Mouse (Mus musculus) thymus, adult 18-20 months (tissue): Measurements from ENCODE around the gene Pxmp4.

Experiments
- DNase-seq, 2 experiments: peaks; one replicate each; pipeline ENCODE4 v3.0.0; 2022; ENCODE audit warnings: mixed read lengths in 2 of 2

Gene Pxmp4

DNA sequence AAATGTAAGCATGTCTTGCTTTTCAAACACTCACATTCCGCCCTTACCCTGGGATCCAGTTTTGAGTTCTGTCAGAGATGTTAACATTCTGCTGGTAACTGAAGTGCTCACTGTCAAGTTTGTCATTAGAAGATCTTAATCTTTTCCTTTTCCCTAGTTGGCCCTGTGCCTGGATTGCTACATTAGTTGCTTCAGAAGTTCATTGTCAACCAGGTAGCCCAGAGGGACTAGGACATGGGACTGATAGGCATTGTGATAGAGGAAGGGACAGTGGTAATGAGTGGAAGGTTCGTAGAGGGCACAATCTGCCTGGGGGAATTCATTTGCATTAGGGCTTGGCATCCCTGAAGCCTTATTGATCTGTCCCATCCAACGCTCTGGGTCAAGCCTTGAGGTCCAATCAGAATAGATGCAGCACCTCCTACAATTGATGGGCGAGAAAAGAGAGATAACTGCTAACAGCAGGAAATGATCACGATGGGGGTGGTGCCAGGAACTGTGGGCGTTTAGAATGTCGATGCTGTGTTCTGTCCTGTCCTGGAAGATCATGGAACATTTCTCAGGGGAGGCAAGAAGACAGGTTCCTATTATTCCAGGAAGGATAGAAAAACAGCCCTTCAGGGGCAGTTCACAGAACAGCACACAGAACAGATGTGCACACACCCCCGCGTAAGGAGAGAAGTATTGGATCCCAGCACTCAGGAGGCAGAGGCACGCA, 5.7 kb upstream of the Pxmp4 start:
- DNase-seq = no peak

DNA sequence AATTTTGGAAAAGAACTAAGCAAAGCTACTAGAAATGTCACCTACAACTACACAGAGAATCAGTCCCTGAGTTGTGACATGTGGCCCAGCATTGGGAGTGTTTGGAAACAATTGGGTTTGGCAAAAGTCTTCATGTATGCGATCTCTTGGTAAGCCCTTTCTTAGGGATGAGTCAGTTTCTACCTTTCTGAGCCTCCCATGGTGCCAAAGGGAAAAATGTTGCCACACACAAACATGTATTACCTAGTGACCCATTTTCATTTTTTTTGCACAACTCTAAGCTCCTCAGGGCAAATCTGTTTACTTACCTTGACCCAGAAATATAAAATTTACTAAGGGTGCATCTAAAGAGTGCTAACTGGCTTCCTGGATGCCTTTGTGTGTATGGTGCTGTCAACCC, 3.5 kb upstream of the Pxmp4 start:
- no peak for DNase-seq

DNA sequence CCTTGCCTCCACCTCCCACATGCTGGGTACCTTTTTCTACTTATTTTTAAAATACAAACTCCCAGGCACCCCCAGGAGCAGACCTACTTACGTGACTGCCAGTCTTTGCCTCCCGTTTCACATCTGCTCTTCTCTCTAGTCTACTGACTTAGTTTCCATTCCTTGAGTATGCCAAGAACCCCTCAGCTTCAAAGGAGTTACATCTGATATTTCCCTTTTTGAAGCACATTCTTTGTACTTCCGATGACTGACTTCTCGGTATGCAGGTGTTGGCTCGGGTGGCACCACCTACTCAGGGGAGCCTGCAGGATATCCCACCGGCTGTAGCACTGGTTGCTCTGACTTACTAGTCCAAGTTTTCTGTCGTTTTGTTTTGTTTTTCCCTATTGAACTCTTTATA, 648 bp upstream of the Pxmp4 start:
- peak; percentile 45 to 61 for DNase-seq

DNA sequence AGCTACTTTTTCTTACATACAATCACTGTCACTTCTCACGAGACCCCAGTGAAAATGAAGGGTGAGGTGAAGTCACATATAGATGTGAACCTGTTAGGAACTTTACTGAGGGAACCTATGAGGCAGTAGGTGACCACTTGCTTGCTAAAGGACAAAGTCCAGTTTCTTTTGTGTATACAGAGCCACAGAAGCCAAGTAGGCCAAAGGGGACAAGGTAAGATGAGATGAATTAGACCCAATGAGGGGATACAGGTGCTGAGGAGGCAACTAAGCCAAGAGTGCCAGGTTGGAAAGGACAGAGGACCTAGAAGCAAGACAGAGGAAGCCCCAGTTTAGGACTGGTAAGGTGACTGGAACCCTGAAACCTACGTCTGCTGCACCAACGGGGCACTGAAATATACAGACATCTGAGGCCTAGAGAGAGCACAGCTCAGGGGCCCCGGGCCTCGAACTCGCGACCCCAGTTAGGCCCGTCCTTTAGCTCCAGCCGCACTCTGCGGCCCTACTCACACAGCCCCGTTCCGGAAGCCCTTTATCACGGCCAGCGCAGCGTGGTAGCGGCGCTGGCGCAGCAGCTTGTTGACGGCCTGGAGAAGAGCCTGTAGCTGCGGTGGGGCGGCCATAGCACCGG, 386 bp downstream of the Pxmp4 start:
- DNase-seq = no peak

DNA sequence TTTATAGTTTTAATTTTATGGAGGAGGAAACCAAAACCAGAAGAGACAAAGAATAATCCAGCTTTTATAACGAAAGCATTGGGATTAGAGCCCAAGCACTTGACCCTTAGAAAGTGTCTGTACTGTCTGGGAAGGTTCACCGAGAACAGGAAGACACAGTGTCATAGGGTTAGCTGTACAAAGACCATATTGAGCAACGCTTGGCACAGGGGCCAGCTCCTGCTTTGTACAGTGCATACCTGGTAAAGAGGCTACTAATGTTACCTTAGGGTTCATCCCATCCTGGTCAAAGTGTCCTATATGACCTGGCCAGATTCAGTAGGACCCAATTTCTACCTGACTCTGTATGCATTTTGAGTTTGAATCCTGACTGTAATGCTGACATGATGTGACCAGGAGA, 2.2 kb downstream of the Pxmp4 start:
- no peak for DNase-seq

DNA sequence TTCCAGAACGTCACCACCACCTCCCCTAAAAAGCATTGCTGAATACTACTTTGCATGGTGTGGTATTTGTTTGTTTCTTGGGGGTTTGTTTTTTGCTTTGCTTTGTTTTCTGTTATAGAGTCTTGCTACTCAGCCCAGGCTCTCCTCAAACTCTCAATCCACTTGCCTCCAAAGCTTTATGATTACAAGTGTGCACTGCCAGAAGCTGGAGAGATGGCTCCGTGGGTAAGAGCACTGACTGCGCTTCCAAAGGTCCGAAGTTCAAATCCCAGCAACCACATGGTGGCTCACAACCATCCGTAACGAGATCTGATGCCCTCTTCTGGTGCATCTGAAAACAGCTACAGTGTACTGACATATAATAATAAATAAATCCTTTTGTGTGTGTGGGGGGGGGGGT, 2.9 kb downstream of the Pxmp4 start:
- no peak for DNase-seq

DNA sequence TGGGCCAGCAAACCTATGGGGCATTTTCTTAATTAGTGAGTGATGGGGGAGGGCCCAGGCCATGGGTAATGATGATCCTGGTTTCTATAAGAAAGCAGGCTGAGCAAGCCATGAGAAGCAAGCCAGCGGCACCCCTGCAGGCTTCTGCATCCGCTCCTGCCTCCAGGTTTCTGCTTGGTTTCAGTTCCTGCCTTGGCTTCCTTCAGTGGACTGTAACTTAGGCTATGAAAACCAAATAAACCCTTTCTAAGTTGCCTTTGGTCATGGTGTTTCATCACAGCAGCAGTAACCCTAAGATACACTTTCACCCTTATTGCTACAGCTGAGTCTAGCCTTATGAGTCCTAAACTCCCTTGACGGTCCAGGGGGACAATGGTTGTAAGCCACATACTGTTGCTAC, 6.1 kb downstream of the Pxmp4 start:
- DNase-seq = no peak

DNA sequence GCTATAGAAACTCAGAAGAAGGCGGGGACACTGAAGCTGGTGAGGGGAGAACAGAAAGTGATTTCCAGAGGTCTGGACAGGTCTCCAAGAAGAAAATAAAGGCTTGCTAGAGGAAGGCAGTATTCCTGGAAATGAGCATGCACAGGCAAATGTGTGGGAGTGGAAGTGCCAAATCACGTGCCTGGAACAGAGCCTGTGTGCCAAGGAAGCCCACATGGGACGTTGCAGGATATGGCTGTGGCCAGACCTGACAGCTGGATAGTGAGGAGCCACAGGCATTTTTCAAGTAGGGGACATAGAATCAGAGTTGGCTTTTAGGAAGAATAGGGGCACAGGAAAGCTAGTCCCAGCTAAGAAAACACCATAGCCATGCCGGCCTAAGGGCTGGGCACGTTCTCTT, 7.7 kb downstream of the Pxmp4 start:
- DNase-seq = no peak

DNA sequence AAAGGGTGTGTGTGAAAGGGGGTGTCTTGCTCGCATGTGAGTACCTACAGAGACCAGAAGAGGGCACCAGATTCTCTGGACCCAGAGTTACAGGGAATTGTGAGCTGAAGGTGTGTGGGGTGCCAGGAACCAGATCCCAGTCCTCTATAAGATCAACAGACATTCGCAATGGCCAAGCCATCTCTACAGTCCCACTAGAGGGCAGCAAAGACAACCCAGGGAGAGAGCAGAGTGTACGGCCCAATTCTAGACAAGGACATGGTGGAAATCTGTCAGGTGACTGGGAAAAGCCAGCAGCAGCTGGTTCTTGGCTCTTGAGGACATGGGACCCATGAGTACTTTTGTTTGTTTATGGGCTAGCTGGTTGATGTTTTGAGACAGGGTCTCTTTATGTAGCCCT, 10.5 kb downstream of the Pxmp4 start:
- peak in 1 of 2 experiments; percentile 50 for DNase-seq

DNA sequence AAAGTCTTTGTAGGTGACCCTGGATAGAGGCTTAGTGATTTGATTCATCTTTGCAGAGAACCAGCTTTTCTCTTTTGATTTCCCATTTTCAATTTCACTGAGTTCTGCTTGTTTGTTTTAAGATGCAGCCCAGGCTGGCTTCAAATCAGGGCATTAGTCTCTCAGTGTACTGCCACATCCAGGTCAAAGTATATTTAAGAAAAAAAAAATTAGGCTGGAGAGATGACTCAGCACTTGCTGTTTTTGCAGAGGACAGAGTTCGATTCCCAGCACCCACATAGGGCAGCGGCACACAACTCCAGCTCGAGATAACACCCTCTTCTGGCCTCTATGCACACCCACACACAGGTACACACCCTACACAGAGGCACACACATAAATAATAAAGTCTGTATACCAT, 12.3 kb downstream of the Pxmp4 start:
- DNase-seq = no peak

DNA sequence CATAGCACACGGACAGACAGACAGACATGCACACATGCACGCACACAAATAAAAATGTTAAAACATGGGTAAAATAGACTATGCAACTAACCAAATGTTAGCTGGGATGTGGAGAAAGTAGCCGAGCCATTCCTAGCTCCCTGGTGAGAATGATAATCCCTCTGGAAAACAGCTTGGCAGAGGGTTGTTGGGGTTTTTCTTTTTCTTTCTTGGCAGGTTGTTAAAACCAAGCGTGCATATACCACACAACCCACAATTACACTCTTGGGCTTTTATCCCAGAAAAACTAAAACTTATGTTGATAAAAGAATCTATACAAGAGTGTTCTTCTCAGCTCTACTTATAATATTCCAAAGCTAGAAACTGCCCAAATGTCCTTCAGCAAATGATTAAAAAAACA, 14.5 kb downstream of the Pxmp4 start:
- DNase-seq = no peak

DNA sequence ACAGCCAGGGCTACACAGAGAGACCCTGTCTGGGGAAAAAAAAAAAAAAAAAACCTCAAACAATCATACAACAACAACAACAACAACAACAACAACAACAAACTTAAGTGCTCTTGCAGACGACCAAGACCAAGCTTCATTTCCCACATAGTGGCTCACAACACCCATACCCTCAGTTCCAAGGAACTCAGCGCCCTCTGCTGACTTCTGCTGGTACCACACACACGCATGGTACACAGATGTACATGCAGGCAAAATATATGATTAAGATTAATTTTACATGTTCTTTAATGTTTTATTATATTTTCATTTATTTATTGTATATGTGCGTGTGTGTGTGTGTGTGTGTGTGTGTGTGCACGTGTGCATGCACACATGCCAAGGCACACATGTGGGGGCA, 17.1 kb downstream of the Pxmp4 start:
- peak in 1 of 2 experiments; percentile 28 for DNase-seq

DNA sequence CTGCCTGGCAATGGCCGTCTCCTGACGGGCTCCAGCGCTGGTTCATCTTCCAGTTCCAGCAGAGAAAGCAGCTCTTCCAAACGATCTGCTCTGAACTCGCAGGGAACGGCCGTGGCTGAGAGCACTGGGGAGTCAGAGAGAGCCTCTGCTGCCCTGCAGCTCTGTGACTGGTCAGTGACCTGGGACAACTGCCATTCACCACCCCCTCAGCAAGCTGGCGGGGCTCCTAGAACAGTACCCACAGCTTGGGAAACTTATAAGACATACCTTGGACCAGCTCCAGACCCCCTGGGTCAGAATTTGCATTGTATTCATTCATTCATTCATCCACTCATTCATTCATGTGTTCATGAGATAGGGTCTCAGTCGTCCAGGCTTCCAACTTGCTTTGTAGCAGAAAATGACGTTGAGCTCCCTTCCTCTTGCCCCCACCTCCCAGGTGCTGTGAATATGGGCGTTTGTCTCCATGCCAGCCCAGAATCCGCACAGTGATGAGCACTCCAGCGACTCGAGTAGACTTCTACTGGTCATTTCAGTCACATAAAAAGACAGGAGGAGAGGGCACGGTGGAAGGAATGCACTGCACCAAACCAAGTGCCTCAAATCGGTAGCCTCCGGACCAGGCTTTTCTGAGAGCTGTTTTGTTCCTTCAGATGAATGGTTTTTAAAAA, 18.4 kb downstream of the Pxmp4 start:
- no peak for DNase-seq

DNA sequence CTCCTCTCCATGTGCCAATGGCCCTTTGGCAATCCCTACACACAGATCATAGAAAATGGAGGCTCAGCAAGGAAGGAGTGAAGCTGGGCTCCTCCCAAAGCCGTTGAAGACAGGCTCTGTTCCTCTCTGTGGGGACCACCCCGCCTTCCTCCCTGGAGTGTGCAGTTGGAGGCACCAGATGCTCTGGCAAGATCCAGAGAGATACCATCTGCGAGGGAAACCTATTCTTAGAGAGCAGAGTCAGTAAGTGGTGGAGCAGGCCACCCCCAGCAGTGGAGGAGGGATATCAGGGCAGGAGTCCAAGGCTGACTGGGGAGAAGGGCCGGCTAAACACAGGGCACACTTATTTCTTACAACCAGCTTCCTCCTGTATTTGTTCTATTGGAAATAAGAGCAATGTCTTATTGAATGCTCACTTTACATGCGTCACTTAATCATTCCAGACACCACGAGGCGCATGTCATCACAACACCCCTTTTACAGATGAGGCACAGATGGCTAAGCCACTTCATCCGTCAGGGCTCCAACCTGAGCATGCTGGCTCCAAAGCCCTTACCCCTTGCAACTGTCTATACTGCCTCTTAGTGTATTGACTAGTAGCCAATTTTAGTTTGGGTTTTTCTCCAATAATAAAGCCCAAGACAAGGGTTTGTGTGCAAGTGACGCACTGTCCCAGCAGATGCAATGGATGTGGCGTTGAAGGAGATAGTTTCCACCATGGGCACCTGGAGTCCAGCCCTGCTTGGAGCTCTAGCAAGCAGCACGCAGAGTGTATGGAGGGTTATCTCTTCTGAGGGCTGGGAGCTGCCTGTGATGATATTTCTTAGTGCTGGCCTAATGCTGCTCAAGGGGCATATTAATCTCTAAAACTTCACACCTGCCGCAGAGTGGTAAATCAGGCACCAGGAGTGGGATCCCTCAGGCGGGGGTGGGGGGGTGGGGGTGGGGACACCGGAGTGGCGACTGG, 19.3 kb downstream of the Pxmp4 start:
- no peak for DNase-seq

DNA sequence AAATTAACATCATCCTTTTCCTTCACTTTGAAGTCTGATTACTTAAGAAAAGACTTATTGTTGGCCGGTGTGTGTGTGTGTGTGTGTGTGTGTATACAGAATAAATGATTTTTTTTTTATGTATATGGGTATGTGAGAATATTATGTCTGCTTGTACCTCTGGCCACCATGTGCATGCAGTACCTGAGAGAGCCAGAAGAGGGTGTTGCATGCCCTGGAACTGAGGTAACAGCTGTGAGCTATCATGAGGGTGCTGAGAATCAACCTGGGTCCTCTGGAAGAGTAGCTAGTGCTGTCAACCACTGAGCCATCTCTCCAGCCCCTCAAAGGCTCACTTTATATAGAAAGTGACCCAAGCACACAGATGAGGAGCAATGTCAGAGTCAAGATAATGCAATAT, 22.1 kb downstream of the Pxmp4 start:
- DNase-seq = no peak

DNA sequence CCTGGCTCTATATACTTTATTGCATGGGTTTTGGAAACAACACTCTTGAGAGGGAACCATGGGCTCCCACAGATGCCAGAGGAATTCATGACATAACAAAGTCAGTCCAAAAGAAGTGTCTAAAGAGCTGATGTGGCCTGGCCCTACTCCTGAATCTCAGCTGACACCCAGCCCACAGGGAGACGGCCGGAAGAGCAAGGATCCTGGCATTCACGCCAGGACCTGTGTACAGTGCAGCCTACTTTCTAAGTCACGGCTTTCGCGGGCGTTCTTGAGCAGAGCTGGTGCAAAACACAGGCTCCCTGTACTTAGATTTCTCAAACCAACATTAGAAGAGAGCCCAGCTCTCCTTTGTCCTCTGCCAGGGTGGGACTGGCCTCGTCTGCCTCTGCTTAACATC, 22.9 kb downstream of the Pxmp4 start:
- no peak for DNase-seq

DNA sequence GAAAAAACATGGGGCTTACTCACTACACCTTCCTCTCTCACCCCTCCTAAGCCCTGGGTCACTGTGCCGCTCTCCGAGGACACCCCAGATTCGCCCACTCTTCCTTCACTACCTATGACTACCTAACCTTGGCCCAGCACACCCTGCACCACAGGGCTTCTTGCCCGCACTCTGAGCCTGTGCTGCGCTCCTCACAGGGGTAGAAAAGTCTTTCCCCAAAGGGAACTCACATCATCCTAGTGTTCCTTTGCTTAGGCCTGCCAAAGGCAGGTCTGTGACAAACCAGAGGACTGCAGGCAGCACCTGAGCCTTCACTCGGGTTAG, 25.8 kb downstream of the Pxmp4 start:
- DNase-seq = no peak

DNA sequence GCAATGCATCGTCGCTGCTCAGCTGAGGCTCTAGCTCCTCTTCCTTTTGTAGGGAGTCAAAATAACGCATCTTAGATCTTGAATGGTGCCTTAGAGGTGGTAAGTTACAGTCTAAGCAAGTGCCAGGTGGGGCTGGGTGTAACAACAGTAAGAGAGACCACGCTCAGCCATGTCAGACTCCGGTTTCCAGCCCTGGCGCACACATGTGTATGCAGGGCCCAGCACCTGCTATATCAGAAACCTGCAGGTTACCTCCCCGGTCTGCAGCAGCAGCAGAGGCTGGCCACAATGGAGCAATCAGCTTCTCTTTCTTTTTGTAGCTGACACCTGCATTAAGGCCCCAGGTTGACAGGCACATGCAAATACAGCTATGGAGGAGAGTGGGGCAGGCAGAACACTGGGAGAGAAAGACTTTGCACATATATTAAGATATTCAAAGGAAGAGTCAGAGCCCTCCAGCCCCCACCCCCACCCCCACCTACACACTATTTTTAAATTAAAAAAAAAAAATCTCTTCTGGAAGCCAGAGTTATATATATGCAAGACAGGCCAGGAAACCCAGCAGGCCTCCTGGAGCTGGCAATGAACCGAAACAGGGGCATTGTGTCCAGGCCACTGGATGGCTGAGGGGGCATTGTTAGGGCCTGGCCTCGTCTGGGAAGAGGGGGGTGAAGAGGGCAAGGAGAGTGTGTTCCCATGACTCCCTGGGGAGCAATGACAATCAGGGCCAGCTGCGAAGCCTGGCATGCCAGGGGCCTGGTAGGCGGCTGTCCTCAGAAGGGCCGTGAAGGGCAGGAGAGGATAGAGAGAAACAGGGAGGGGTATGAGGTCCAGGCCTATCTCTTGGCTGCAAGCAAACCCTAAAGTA, 26.4 kb downstream of the Pxmp4 start:
- peak; percentile 44 to 46 for DNase-seq

DNA sequence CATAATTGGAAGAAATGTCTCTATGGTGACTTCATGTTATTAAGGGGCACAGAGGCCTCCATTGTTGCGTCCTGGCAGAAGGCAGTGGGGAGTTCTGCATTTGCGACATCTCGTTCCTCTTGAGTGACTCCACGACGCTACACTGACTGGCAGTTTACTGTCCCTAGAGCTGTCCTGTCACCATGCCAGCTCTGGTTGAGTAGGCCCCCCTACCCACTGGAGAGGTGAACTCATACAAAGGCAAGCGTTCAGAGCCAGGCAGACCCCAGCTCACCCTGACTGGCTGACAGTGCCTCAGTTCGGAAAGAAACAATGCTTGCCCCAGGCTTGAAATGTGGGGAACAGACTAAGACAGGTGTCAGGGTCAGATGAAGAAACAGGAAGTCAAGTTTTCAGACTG, 29.2 kb downstream of the Pxmp4 start:
- DNase-seq = no peak

DNA sequence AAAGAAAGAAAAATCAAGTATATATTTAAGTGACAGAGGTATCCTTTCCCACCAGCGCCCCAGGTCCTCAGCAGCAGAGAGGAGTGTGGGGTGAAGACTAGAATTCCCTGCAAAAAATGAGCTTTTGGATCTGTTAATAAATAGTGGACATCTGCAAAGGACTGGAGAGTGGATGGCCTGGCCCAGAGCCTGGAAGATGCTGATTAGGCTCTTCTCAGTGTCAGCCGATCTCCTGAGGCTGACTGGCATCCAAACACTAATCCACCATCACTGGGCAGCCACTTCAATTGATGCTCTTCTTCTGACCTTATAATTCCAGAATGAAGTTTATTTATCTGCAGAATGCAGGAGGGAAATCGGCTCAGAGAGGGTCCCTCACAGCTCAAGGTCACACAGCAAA, 30.5 kb downstream of the Pxmp4 start:
- DNase-seq = no peak

DNA sequence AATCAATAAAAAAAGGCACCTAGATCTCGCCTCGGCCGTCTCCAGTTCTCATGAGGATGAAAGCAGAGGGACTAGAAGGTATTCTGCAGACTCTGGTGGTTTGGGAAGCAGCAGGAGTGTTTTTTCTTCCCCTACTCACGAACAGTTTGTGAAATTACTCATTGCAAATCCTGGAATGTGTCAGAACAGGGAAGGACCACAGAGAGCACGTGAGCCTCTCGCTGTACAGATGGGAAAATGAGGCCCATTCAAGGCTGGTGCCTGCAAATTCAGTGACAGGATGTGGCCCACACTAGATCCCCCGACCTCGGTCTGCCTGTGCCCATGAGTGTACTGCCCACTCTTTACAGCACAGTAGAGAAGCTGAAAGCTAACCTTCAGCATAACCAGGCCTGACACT, 31.5 kb downstream of the Pxmp4 start:
- DNase-seq = no peak

DNA sequence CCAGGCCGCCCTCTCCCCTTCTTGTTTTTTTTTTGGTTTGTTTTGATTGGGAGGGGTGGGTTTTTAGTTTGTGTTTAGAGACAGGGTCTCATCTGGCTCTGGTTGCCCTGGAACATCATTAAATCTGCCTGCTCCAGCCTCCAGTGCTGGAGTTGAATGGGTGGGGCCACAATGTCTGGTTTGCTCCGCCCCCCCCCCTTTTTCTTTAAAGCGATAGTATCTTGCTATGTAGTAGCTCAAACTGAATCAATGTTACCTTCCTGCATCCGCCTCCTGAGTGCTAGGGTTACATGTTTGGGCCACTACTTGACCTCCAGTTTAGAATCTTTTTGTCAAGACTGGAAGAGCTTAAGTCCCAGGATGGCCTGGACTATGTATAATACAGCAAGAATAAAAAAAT, 32.2 kb downstream of the Pxmp4 start:
- DNase-seq = no peak
